Mouse (Mus musculus) hindbrain, embryonic 13.5 days (tissue): ENCODE measurements around the gene Sepsecs. TPM values are rescaled to one million over a fixed set of nuclear protein-coding genes. Genes with fewer than 3 reads are reported as not detected.
A peak's percentile ranks its signal among the peaks of the same experiment; 100 is the strongest.

ENCODE experiments used
- ATAC-seq: fragments of 200-750 bp; cut with Nextera tagmentation; 2 replicates; pipeline ENCODE4 v1.8.0; 2017; ENCODE audit warnings: moderate TSS enrichment; ENCODE audit not compliant: low FRiP score
- H3K27ac ChIP-seq: fragments of 300-500 bp; sonication (generic); 2 replicates; pipeline ENCODE4 v1.5.1; 2015; ENCODE audit warnings: inconsistent platforms, mild to moderate bottlenecking, moderate library complexity
- H3K27me3 ChIP-seq: fragments of 300-500 bp; sonication (generic); 2 replicates; pipeline ENCODE4 v1.6.1; 2015; ENCODE audit warnings: mild to moderate bottlenecking, inconsistent platforms
- H3K36me3 ChIP-seq: fragments of 300-500 bp; sonication (generic); 2 replicates; pipeline ENCODE4 v1.6.1; 2015; ENCODE audit warnings: mild to moderate bottlenecking, inconsistent platforms
- H3K4me1 ChIP-seq: fragments of 300-500 bp; sonication (generic); replicated peaks from 2 replicates; pipeline ENCODE4 v1.6.1; 2015; ENCODE audit warnings: inconsistent platforms
- H3K4me2 ChIP-seq: fragments of 300-500 bp; sonication (generic); 2 replicates; pipeline ENCODE4 v1.6.1; 2015; ENCODE audit warnings: inconsistent platforms, mild to moderate bottlenecking, moderate library complexity
- H3K4me3 ChIP-seq: fragments of 300-500 bp; sonication (generic); 2 replicates; pipeline ENCODE4 v1.5.1; 2015; ENCODE audit warnings: mild to moderate bottlenecking, inconsistent platforms
- H3K9ac ChIP-seq: fragments of 300-500 bp; sonication (generic); 2 replicates; pipeline ENCODE4 v1.6.1; 2015; ENCODE audit warnings: mild to moderate bottlenecking, inconsistent platforms
- H3K9me3 ChIP-seq: fragments of 300-500 bp; sonication (generic); 2 replicates; pipeline ENCODE4 v1.6.1; 2016; ENCODE audit warnings: inconsistent platforms
- WGBS: fragments of 180-500 bp; shearing (Covaris S2); methylation state at CpG from one replicate; pipeline ENCODE4 v1.1.7; 2015; 5-methylcytosine and 5-hydroxymethylcytosine counted together
- polyA plus RNA-seq: library from polyadenylated mRNA; unstranded; fragments of >200 nt; fragmentation: Nextera tagmentation; extraction: Ambion mirVana; gene quantifications from 2 replicates; pipeline ENCODE4 v1.2.1, GENCODE M21; 2015

Gene Sepsecs
- polyA plus RNA-seq, 1 experiment from 2014 or later, result 7.0 TPM

DNA sequence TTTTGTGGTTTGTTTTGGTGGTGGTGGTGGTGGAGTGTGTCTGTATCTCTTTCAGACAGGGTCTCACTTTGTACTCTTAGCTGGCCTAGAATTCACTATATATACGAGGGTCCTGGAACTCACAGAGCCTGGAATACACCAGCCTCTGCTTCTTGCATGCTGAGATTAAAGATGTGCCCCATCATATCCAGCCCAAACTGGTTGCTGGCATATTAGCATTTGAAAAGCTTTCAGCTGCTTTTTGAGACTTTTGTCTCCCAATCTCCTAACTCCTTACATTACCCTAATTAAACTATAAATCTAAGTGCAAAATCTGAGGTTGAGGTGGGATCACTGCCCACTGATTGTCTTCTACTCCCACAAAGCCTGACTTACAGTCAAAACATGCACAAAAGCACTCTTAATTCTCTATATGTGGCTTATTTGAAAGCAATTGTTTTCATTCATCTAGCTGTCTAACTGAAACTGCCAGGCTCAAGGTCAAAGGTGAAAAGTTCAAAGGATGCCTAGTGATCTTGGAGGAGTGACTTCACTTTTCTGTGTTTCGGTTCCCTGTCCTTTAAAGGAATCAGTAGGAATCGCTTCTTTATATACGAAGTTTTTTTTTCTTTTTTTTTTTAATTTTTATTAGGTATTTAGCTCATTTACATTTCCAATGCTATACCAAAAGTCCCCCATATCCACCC lies 5.0 kb upstream of the Sepsecs start:
- ATAC-seq, result no peak
- WGBS, result 38% methylated on average over 4 of the region's 4 CpGs
- no peak overlapping the region for H3K27ac ChIP-seq

DNA sequence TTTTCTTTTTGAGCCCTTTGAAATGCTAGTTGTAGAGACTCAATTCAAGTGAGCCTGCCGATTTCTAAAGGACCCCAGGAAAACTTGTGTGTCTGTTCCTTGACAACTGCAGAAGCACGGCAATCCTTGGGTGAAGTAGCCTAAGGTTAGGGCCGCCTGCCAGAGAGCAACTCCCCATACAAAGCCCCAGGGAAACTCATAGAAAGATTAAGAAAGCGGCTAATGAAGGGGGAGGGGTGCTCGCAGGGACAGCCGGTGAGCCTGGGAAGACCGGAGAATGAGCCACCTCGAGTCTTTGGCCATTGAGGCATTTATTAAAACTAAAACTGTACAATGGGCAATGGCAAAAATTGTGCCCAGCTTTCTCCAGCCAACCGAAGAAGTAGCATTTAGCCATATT lies 3.8 kb upstream of the Sepsecs start:
- Histone ChIP-seq H3K9me3 (no peaks in the 10 kb centered on the region), H3K27me3 (no peaks in the 10 kb centered on the region), H3K9ac (no peak overlapping the region), H3K36me3 (no peaks in the 10 kb centered on the region), H3K4me3 (no peak overlapping the region), H3K4me1 (peaks cover 9% of the 10 kb centered on the region), H3K27ac (no peak overlapping the region), H3K4me2 (no peak overlapping the region)
- no peak for ATAC-seq
- WGBS, result 32% methylated on average over 9 of the region's 9 CpGs

More for the DNA sequence above, 5.0 kb upstream of the Sepsecs start:
- Histone ChIP-seq H3K4me3 (no peak overlapping the region), H3K9ac (no peak overlapping the region), H3K4me1 (no peaks in the 10 kb centered on the region), H3K36me3 (no peaks in the 10 kb centered on the region), H3K4me2 (no peak overlapping the region), H3K27me3 (no peaks in the 10 kb centered on the region), H3K9me3 (no peaks in the 10 kb centered on the region)

DNA sequence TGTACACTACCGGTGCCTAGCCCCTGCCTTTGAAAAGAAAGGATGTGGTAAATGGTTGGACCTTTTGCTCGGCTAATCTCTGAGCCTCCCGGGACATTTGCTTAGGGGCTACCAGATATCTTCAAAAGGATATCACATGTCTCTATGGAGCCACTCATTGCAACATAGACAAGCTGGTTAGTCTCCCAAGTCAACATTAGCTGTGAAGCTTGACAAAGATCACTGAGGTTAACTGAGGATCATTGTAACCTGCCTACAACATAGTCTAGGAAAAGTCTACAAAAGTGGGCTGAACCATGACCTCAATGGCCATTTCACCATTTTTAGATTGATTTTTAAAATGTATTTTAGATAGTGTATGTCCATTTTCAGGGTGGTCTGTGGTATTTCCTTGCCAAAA lies 1.2 kb upstream of the Sepsecs start:
- Histone ChIP-seq H3K4me1 (peaks cover 11% of the 10 kb centered on the region), H3K4me3 (no peak overlapping the region), H3K27me3 (no peaks in the 10 kb centered on the region), H3K9ac (no peak overlapping the region), H3K27ac (no peak overlapping the region), H3K4me2 (no peak overlapping the region), H3K36me3 (0 out of 2 replicates have a peak, but pooled peaks cover 3% of the 10 kb centered on the region), H3K9me3 (no peaks in the 10 kb centered on the region)
- no peak for ATAC-seq
- WGBS, result 88% methylated on average over 3 of the region's 3 CpGs

DNA sequence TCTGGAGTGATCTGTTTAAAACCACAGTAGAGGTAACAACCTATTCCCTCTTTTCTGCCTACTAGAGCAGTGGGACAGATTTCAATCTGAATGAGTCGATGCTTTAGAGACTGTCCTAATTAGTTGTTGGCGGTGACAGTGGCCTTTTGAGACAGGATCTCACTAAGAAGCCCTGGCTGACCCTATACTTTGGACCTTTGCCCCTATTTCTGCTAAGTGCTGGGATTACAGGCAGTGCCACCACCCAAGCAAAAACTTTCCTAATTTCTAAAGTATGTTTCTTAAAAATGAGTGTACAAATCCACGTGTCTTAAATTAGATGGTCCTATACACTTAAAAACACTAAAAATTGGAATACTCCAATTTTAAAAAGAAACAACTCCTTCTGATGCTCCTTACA lies 2.7 kb downstream of the Sepsecs start:
- no peak for ATAC-seq
- Histone ChIP-seq H3K4me3 (no peak overlapping the region), H3K9me3 (no peaks in the 10 kb centered on the region), H3K4me1 (peaks cover 11% of the 10 kb centered on the region), H3K36me3 (peaks cover 25% of the 10 kb centered on the region), H3K27me3 (no peaks in the 10 kb centered on the region), H3K9ac (no peak overlapping the region), H3K27ac (no peak overlapping the region), H3K4me2 (no peak overlapping the region)
- 88% methylated on average over 3 of the region's 3 CpGs for WGBS

DNA sequence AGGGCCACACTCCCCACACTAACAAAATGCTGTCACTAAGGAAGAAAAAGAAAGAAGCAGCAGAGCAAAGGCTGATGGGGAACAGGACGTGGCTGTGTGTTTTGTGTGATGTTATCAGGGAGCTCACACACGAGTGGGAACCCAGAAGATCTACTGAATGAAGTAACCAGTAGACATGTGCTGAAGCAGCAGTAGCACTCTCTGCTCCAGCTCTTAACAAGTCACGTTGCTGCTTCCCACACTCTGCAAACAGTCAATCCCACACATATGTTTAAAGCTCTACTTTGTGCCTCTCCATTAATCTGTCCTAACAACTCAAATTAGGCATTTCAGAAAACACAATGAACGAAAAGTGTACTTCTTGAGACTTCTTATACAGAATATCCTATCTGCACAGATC lies 11.6 kb downstream of the Sepsecs start:
- Histone ChIP-seq H3K4me2 (no peak overlapping the region), H3K9me3 (no peaks in the 10 kb centered on the region), H3K4me3 (no peak overlapping the region), H3K4me1 (no peaks in the 10 kb centered on the region), H3K9ac (no peak overlapping the region), H3K27me3 (no peaks in the 10 kb centered on the region), H3K36me3 (peaks cover 37% of the 10 kb centered on the region), H3K27ac (no peak overlapping the region)
- no peak for ATAC-seq
- 86% methylated on average over 4 of the region's 4 CpGs for WGBS

DNA sequence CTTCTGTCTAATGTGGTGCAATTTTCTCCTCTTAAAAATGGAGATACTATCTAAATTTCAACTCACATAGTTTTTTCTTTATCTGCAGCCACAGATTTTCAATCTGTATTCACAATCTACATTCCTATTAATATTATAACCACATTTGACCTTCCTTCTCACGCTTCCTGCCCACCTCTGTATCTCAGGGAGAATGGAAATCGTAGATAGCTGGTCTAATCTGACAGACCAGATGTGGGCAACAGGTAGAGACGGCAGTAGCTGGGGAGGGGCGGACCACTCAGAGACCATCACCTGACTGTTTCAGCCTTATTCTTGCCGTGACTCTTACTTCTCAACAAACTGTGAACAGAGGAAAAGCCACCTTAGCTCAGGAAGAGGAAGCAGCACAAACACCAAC lies 12.2 kb downstream of the Sepsecs start:
- Histone ChIP-seq H3K9me3 (no peaks in the 10 kb centered on the region), H3K4me1 (no peaks in the 10 kb centered on the region), H3K9ac (no peak overlapping the region), H3K27me3 (no peaks in the 10 kb centered on the region), H3K4me3 (no peak overlapping the region), H3K4me2 (no peak overlapping the region), H3K36me3 (peaks cover 41% of the 10 kb centered on the region), H3K27ac (no peak overlapping the region)
- no peak for ATAC-seq
- 89% methylated on average over 5 of the region's 5 CpGs for WGBS

DNA sequence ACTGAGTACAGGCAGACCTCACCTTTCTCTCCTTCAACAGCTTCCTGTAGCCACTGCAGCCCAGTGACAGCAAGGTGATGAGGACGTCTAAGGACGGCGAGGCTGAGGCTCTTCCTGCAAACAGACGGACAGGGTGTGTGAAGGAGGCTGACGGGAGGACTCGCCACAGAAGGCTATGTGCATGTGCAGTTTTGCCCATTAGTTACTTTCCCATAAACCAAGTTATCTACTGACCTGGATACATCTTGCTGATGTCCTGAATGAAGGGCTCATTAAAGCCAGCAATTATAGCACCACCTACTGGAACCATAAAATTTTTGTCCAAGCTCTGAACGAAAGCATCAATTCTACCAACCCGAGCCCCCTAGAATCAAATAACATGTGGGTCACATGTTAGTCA lies 13.5 kb downstream of the Sepsecs start:
- Histone ChIP-seq H3K4me1 (no peaks in the 10 kb centered on the region), H3K27ac (no peak overlapping the region), H3K4me2 (no peak overlapping the region), H3K36me3 (peaks cover 36% of the 10 kb centered on the region), H3K27me3 (no peaks in the 10 kb centered on the region), H3K9ac (no peak overlapping the region), H3K9me3 (no peaks in the 10 kb centered on the region), H3K4me3 (no peak overlapping the region)
- peak; percentile 32; the same call in 1 of the 2 replicates for ATAC-seq
- 75% methylated on average over 8 of the region's 8 CpGs for WGBS

DNA sequence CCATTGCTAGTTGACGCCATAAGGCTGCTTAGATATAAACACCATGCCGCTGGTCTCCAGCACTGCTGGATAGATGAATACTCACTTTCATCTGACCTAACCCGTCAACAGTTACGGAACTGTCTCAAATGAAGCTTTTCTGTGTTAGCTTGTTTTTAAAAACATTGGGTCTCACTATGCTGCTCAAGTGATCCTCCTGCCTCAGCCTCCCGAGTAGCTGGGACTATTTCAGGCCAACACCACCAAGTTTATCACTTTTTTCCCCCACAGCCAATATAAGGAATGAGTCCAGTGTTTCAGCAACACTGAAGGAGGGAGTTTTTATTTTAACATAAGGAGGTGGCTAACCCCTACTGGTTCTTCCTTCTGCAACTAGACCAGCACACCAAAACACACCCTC lies 14.5 kb downstream of the Sepsecs start:
- ATAC-seq, result no peak
- H3K4me2 ChIP-seq, result no peak overlapping the region
- WGBS, result 99% methylated on average over 5 of the region's 5 CpGs
- no peaks in the 10 kb centered on the region for H3K4me1 ChIP-seq
- no peaks in the 10 kb centered on the region for H3K27me3 ChIP-seq
- no peak overlapping the region for H3K9ac ChIP-seq
- no peak overlapping the region for H3K27ac ChIP-seq
- peaks cover 31% of the 10 kb centered on the region for H3K36me3 ChIP-seq
- no peaks in the 10 kb centered on the region for H3K9me3 ChIP-seq
- H3K4me3 ChIP-seq, result no peak overlapping the region

DNA sequence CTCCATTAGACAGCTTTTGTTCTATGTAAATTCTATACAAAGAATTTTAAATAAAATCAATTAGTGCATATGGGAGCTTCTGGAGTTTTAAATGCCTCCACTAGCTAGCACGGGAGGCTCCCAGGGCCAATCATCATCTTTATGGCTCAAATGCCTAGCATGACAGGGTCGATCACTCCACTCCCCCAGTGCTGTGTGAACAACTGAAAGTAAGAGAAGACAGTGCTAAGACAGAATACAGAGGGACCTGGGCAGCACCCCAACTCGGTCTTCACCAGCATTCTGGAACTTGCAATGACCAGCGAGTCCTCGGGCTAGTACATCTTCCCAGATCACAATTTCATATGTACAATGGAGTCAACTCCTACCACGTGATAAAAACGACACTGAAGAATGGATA lies 16.9 kb downstream of the Sepsecs start:
- 93% methylated on average over 7 of the region's 7 CpGs for WGBS
- Histone ChIP-seq H3K27ac (no peak overlapping the region), H3K36me3 (peaks cover 31% of the 10 kb centered on the region), H3K9me3 (no peaks in the 10 kb centered on the region), H3K4me1 (no peaks in the 10 kb centered on the region), H3K9ac (no peak overlapping the region), H3K4me2 (no peak overlapping the region), H3K27me3 (no peaks in the 10 kb centered on the region), H3K4me3 (no peak overlapping the region)
- no peak for ATAC-seq

DNA sequence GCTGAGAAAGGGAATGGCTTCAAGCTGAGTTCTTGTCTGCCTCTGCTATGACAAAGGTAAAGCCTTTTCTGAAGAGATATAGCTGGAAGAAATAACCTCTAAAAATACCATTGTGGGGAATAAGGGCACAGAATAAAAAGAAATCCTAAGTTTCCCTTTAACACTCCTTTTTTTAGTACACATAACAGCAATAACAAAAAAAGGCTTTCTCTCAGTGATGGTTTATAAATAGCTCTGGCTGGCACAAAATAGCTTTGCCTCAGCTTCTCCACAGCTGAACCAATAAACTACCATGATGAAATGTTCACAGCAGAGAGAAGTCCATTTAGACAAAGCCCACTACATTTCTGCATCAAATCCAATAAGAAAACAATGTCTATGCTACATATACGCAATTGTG lies 17.4 kb downstream of the Sepsecs start:
- Histone ChIP-seq H3K4me2 (no peak overlapping the region), H3K9me3 (no peaks in the 10 kb centered on the region), H3K4me3 (no peak overlapping the region), H3K36me3 (peaks cover 32% of the 10 kb centered on the region), H3K27ac (no peak overlapping the region), H3K27me3 (no peaks in the 10 kb centered on the region), H3K4me1 (no peaks in the 10 kb centered on the region), H3K9ac (no peak overlapping the region)
- WGBS, result 90% methylated on average over 1 of the region's 1 CpGs
- no peak for ATAC-seq

DNA sequence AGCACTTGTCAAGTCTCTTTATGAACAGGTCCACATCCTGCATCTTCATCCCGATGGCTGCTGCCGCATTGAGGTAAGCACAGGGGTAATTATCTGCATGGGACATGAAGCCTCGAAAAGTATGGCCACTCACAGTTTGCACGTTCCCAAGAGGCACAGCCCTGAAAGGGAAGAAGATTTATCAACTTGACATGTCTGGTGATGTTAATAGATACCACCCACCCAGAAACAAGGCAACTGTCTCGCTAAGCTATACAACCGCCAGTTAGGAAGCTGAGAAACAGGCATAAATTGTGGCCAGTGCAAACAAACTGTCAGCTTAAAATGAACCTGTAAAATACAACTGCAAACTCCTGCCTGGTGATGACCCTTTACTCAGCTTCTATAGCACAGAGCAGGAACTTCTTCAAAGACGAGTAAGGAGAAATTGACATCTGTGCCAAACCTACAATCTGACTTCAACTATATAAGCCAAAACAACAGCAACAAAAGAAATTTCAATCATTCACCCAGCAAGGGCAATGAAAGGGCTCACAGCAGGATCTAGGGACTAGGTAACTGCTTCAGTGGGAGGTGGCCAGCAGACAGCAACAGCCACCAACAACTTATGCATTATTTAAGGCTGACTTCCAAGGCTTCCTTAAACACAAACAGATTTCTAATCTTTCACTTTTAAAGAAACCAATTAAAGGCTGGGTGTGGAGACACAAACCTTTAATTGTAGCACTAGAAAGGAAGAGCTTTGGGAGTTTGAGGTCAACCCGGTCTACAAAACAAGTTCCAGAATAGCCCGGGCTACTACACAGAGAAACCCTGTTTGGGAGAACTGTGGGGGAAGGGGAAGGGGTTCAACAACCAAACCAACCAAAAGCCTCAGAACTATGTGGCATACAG lies 25.3 kb downstream of the Sepsecs start:
- peaks cover 59% of the 10 kb centered on the region for H3K36me3 ChIP-seq
- 40% methylated on average over 9 of the region's 9 CpGs for whole genome bisulfite sequencing

DNA sequence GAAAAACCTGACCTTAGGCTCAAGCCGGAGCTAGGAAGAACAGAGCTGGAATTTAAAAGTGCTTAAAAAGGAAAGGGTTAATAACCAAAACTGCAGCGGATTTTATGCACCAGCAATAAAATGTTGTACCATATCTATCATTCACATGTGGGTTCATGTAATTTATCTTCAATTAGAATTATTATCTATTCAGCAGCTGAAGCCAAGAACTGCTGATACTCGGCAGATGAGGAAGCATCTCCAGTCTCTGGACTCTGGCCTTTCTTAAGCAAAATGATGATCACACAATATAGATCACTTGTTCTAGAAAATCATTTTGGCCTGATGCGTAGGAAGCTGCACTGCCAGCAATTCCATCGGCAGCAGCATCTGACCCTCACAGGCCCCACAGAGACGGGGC lies 27.8 kb downstream of the Sepsecs start:
- Histone ChIP-seq H3K9me3 (no peaks in the 10 kb centered on the region), H3K9ac (no peak overlapping the region), H3K27ac (no peak overlapping the region), H3K4me2 (no peak overlapping the region), H3K27me3 (no peaks in the 10 kb centered on the region), H3K36me3 (peaks cover 49% of the 10 kb centered on the region), H3K4me1 (peaks cover 13% of the 10 kb centered on the region), H3K4me3 (no peak overlapping the region)
- WGBS, result 97% methylated on average over 6 of the region's 6 CpGs
- no peak for ATAC-seq

More for the DNA sequence above, 25.3 kb downstream of the Sepsecs start:
- ATAC-seq, result no peak
- H3K4me1 ChIP-seq, result peaks cover 13% of the 10 kb centered on the region
- H3K4me2 ChIP-seq, result no peak overlapping the region
- no peaks in the 10 kb centered on the region for H3K27me3 ChIP-seq
- H3K9me3 ChIP-seq, result no peaks in the 10 kb centered on the region
- H3K4me3 ChIP-seq, result no peak overlapping the region
- no peak overlapping the region for H3K27ac ChIP-seq
- H3K9ac ChIP-seq, result no peak overlapping the region
